Mouse (Mus musculus) limb, embryonic 13.5 days (tissue): ENCODE results near the gene Celf2. TPM values are rescaled to one million over a fixed set of nuclear protein-coding genes. Genes with fewer than 3 reads are reported as not detected.

Experiments
- ATAC-seq: fragments of 200-750 bp; cut with Nextera tagmentation; 2 replicates; pipeline ENCODE4 v1.8.0; 2017; ENCODE audit warnings: low read depth, moderate number of reproducible peaks, moderate TSS enrichment; ENCODE audit not compliant: low FRiP score
- H3K27ac ChIP-seq: fragments of 300-500 bp; sonication (generic); 2 replicates; pipeline ENCODE4 v1.5.1; 2015; ENCODE audit warnings: inconsistent platforms, mild to moderate bottlenecking, moderate library complexity
- H3K27me3 ChIP-seq: fragments of 300-500 bp; sonication (generic); 2 replicates; pipeline ENCODE4 v1.6.1; 2015; ENCODE audit warnings: mild to moderate bottlenecking, inconsistent platforms
- H3K36me3 ChIP-seq: fragments of 300-500 bp; sonication (generic); 2 replicates; pipeline ENCODE4 v1.6.1; 2015; ENCODE audit warnings: inconsistent platforms, mild to moderate bottlenecking, moderate library complexity
- H3K4me1 ChIP-seq: fragments of 300-500 bp; sonication (generic); 2 replicates; pipeline ENCODE4 v1.6.1; 2015; ENCODE audit warnings: inconsistent platforms
- H3K4me2 ChIP-seq: fragments of 300-500 bp; sonication (generic); replicated peaks from 2 replicates; pipeline ENCODE4 v1.6.1; 2015; ENCODE audit warnings: inconsistent platforms, mild to moderate bottlenecking, moderate library complexity
- H3K4me3 ChIP-seq: fragments of 300-500 bp; sonication (generic); 2 replicates; pipeline ENCODE4 v1.5.1; 2015; ENCODE audit warnings: moderate library complexity, mild to moderate bottlenecking, inconsistent platforms
- H3K9ac ChIP-seq: fragments of 300-500 bp; sonication (generic); 2 replicates; pipeline ENCODE4 v1.6.1; 2015; ENCODE audit warnings: mild to moderate bottlenecking, inconsistent platforms
- H3K9me3 ChIP-seq: fragments of 300-500 bp; sonication (generic); 2 replicates; pipeline ENCODE4 v1.6.1; 2016; ENCODE audit warnings: inconsistent platforms
- WGBS: fragments of 180-500 bp; shearing (Covaris S2); methylation state at CpG from one replicate; pipeline ENCODE4 v1.1.7; 2015; 5-methylcytosine and 5-hydroxymethylcytosine counted together
- polyA plus RNA-seq: library from polyadenylated mRNA; unstranded; fragments of >200 nt; fragmentation: Nextera tagmentation; extraction: Ambion mirVana; gene quantifications from 2 replicates; pipeline ENCODE4 v1.2.1, GENCODE M21; 2015

Celf2 gene
- polyA plus RNA-seq, 1 experiment from 2014 or later: 68.8 TPM

DNA sequence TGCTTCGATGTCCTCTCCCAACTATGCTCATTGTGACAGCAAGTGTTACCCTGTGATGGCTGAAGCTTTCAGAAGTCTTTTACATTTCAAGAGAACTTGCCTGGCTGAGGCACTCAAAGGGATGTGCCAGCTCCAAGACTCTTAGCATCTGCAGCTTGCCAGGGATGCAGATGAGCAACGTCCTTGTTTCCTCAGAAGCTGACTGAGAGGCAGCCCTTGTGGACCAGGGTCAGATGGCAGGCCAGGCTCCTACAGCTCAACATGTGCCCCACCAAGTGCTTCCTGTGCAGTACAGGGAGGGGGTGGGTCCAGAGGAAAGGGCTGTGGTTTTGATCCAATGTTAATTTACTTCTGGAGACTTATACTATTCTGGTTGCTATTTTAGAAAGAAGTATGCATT is 285.8 kb downstream of the Celf2 start:
- ATAC-seq: no peak
- no peaks in the 10 kb centered on the region for H3K4me1 ChIP-seq

DNA sequence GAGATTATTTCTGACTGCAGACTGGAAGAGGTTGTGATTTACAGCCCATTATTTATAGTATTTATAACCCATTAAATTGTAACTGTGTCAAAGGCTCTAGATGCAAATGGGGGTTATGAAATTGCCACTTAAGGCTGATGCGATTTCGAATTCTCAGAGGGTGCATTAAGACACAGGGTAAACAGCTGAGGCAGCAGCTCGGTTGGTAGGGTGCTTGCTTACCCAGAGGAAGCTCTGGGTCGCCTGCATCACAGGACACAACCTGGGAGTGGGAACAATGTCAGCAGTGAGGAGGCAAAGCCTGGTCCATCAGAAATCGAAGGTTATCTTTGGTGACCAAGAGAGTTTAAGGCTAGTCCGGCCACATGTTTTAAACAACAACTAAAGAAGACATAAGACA is 286.5 kb downstream of the Celf2 start:
- Histone ChIP-seq H3K9ac (no peak overlapping the region), H3K4me3 (no peak overlapping the region), H3K36me3 (no peaks in the 10 kb centered on the region), H3K4me2 (no peak overlapping the region), H3K4me1 (no peaks in the 10 kb centered on the region), H3K9me3 (no peaks in the 10 kb centered on the region), H3K27ac (no peak overlapping the region), H3K27me3 (no peaks in the 10 kb centered on the region)
- WGBS: 68% methylated on average over 6 of the region's 6 CpGs
- ATAC-seq: no peak

More for the DNA sequence above, 285.8 kb downstream of the Celf2 start:
- no peaks in the 10 kb centered on the region for H3K36me3 ChIP-seq
- no peaks in the 10 kb centered on the region for H3K9me3 ChIP-seq
- H3K4me3 ChIP-seq: no peak overlapping the region
- H3K4me2 ChIP-seq: no peak overlapping the region
- no peaks in the 10 kb centered on the region for H3K27me3 ChIP-seq
- H3K9ac ChIP-seq: no peak overlapping the region
- H3K27ac ChIP-seq: no peak overlapping the region
- 49% methylated on average over 2 of the region's 2 CpGs for WGBS

DNA sequence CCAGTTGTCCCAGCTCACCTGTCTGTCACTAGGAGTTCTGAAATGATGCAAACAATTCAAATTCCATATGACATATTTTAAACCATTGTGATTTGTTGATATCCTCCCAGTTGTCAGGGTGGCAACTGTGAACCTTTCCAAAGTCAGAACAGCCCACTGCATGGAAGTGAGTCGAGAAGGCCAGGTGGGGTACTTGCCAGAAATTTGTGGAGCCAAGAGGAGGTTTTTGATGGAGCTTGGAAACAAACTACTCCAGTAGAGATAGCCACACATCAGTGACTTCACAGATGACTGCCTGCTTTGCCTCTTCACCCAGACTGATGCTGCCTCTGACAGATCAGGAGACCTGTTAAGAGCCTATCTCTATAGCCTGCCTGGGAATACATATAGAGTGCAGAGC is 287.5 kb downstream of the Celf2 start:
- no peak for ATAC-seq
- no peak overlapping the region for H3K4me2 ChIP-seq

DNA sequence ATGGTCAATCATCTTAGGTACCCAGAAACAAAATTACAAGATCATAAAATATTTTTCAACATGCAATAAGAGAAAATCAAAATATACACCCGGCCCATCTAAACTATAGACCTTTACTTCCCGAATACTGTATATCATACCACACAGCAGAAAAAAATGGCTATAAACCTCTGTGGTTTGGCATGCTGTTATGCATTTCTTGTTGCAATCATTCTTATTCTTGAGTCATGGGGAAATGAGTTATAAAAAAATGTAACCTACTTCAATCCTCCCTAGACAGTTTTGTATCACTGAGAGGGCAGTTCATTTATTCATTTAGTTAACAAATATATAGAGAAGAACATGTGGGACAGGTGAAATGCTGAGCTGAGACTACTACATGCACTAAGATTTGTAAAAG is 291.3 kb downstream of the Celf2 start:
- Histone ChIP-seq H3K9ac (no peak overlapping the region), H3K36me3 (no peaks in the 10 kb centered on the region), H3K4me1 (no peaks in the 10 kb centered on the region), H3K4me2 (no peak overlapping the region), H3K9me3 (no peaks in the 10 kb centered on the region), H3K27me3 (no peaks in the 10 kb centered on the region), H3K27ac (no peak overlapping the region), H3K4me3 (no peak overlapping the region)
- WGBS: 84% methylated on average over 2 of the region's 2 CpGs
- ATAC-seq: no peak

More for the DNA sequence above, 287.5 kb downstream of the Celf2 start:
- H3K27ac ChIP-seq: no peak overlapping the region
- 86% methylated on average over 1 of the region's 1 CpGs for WGBS
- no peaks in the 10 kb centered on the region for H3K36me3 ChIP-seq
- no peak overlapping the region for H3K4me3 ChIP-seq
- no peak overlapping the region for H3K9ac ChIP-seq
- no peaks in the 10 kb centered on the region for H3K9me3 ChIP-seq
- H3K27me3 ChIP-seq: no peaks in the 10 kb centered on the region
- no peaks in the 10 kb centered on the region for H3K4me1 ChIP-seq

DNA sequence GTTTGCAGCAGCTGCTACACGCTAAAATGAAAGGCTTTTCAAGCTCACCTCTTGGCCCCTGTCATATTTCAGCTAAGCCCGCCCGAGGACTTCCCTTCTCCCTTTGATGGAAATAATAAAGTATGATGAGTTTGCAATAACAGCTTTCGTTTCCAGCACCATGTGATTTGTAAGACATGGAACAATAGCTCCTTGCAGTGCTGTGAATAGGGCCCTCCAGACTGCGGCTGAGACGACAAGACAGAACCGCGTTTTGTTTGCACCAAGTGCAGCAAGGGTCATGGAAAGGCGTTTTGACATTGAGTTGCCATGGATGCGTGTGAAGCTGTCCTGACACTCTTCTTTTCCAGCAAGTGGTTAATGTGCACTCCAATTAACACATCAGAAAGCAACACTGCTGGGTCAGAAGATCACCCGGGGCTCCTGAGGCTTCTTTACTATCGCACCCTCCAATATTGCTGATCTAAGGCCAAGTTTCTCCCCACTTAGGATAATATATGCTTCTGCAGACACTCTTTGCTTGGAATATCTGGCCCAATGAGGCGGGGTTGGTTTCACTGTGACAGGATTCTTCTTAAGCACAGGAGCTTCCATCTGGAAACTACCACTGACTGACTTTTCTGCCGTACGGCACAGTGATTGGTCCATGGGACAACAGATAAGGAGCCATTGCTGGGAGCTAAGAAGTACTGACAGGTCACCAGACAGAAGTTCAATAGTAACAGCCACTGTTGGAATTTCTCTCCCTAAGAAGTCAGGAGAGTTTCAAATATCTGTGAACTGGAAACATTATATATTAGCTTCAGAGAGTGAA is 301.5 kb downstream of the Celf2 start:
- no peak for ATAC-seq
- no peak overlapping the region for H3K4me2 ChIP-seq
- no peaks in the 10 kb centered on the region for H3K4me1 ChIP-seq
- H3K27ac ChIP-seq: no peak overlapping the region
- no peaks in the 10 kb centered on the region for H3K27me3 ChIP-seq
- WGBS: 74% methylated on average over 15 of the region's 15 CpGs
- H3K36me3 ChIP-seq: no peaks in the 10 kb centered on the region
- no peak overlapping the region for H3K4me3 ChIP-seq
- no peaks in the 10 kb centered on the region for H3K9me3 ChIP-seq
- no peak overlapping the region for H3K9ac ChIP-seq

DNA sequence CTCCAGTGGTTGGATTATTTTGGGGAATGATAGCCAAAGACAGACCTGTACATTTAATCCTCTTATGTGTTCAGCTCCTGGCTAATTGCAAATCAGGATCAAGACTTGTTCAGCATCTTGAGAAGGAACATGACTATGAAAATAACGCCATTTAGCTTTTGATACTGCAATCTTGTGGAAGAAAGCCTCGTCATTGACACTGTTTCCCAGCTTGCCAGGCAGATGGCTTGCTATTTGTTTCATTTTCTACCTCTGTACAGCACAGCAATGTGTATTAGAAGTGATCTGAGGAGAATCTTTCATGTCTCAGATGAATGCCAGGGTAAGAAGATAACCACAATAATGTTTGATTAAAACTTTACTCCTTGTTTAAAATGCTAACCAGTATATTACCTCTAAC is 315.9 kb downstream of the Celf2 start:
- no peak overlapping the region for H3K27ac ChIP-seq
- ATAC-seq: no peak
- no peaks in the 10 kb centered on the region for H3K27me3 ChIP-seq
- H3K4me1 ChIP-seq: no peaks in the 10 kb centered on the region
- H3K4me3 ChIP-seq: no peak overlapping the region
- H3K36me3 ChIP-seq: no peaks in the 10 kb centered on the region
- no peak overlapping the region for H3K9ac ChIP-seq
- no peaks in the 10 kb centered on the region for H3K9me3 ChIP-seq
- WGBS: 83% methylated on average over 2 of the region's 2 CpGs
- no peak overlapping the region for H3K4me2 ChIP-seq

DNA sequence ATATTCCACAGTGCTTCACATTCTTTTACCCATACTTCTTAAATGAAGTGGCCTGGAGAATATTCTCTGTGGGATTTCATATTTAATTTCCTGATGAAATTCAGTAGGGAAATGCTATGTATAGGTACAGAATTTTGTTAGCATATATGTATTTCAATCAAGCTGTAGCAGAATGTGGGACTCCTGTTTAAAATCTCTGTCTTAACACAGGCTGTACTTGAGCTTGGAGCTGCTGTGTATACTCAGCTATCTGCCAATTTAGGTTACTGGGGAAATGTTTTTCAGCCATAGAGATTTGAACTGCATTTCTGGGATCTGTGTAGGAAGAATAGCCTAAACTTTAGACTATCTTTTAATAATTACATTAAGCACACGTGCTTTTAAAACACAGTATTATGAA is 330.2 kb downstream of the Celf2 start:
- no peak for ATAC-seq
- Histone ChIP-seq H3K4me3 (no peak overlapping the region), H3K4me2 (no peak overlapping the region), H3K27ac (no peak overlapping the region), H3K4me1 (no peaks in the 10 kb centered on the region), H3K27me3 (no peaks in the 10 kb centered on the region), H3K36me3 (no peaks in the 10 kb centered on the region), H3K9ac (no peak overlapping the region), H3K9me3 (no peaks in the 10 kb centered on the region)
- WGBS: 83% methylated on average over 1 of the region's 1 CpGs

DNA sequence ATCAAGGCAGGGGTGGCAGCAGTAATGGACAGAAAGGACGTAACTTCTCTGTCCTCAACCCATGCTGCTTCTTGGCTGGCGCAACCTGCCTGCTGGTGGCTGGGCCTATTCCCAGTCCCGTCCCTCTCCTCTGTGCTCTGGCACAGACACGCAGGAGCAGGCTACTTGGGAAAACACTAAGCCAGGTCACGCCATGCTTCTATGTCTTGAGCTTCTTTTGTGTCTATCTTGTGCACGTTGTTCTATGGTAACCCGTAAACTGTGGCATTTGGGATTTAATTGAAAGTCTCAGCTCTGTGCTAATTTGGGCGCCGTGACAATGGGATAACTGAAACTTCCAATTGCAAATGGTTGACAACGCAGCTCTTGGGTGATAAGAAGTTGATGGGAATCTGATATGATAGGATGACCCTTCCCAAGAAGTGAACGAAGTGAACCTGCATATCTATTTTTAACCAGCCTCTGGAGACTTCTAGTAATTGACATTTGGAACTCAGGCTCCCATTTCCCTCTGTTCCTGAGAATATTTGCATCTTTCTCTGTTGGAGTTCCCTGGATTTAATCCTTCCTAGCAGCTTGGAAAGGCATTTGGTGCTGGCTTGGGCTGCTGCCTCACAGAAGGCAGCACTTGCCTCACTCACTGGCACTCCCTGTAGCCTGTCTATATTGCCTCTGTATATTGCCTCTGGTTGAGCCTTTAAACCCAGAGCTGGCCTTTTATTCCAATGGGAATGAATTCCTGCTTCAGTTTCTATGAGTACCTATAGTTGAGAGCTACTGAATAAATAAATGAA is 335.9 kb downstream of the Celf2 start:
- no peaks in the 10 kb centered on the region for H3K9me3 ChIP-seq
- no peaks in the 10 kb centered on the region for H3K36me3 ChIP-seq
- H3K4me1 ChIP-seq: no peaks in the 10 kb centered on the region
- no peak overlapping the region for H3K9ac ChIP-seq
- no peak overlapping the region for H3K27ac ChIP-seq
- no peaks in the 10 kb centered on the region for H3K27me3 ChIP-seq
- WGBS: 82% methylated on average over 11 of the region's 11 CpGs
- H3K4me2 ChIP-seq: no peak overlapping the region
- no peak overlapping the region for H3K4me3 ChIP-seq
- ATAC-seq: no peak

DNA sequence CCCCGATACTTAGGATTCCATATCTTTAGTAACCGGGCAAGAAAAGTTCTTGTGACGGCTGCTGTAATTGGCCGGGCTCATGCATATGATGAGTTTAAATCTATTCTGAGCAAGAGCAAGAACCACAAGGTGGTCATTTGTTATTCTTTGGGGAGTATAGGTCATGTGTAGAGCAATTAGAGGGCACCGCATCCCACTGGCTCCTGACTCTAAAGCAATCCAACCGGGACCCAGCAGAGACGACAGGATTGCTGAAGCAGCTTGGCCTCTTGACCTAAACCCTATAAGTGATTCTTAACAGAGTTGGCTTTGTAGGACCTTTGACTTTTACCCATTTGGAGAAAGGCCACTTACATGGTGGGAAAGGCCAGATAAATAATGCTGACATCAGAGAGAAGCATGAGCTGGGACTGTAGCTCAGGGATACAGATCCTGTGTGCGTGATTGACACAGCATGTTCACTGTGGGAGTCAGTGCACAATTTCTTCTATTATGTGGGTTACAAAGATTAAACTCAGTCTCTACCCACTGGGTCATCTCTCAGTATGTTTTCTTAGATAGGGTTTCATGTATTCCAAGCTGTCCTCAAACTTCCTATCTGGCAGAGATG is 338.2 kb downstream of the Celf2 start:
- H3K9ac ChIP-seq: no peak overlapping the region
- no peak for ATAC-seq
- 68% methylated on average over 8 of the region's 8 CpGs for WGBS
- H3K27ac ChIP-seq: no peak overlapping the region
- H3K36me3 ChIP-seq: no peaks in the 10 kb centered on the region
- H3K4me3 ChIP-seq: no peak overlapping the region
- no peaks in the 10 kb centered on the region for H3K9me3 ChIP-seq
- H3K27me3 ChIP-seq: no peaks in the 10 kb centered on the region
- no peaks in the 10 kb centered on the region for H3K4me1 ChIP-seq
- no peak overlapping the region for H3K4me2 ChIP-seq

DNA sequence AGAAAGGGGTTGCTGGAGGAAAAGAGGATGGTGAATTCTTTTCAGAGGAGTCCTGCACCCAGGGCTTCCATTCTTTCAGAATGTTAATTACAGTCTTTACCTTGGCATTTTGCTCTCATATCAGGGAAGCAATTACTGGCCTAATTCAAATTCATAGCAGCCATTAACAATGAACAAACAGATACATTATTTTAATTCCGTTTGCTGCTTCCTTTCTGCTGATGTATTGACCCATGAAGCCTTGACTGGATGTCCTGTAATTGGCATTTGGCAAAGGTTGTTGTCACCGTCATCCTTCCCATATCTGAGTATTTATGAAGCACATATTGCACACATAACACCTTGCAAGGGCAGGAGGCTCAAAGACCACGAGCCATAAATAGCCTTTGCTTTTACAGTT is 343.6 kb downstream of the Celf2 start:
- H3K27ac ChIP-seq: no peak overlapping the region
- no peak for ATAC-seq
- H3K9ac ChIP-seq: no peak overlapping the region
- H3K4me1 ChIP-seq: no peaks in the 10 kb centered on the region
- no peak overlapping the region for H3K4me3 ChIP-seq
- 67% methylated on average over 3 of the region's 3 CpGs for WGBS
- peaks cover 2% of the 10 kb centered on the region; the same call in 1 of the 2 replicates for H3K27me3 ChIP-seq
- no peaks in the 10 kb centered on the region for H3K36me3 ChIP-seq
- no peaks in the 10 kb centered on the region for H3K9me3 ChIP-seq
- H3K4me2 ChIP-seq: no peak overlapping the region

DNA sequence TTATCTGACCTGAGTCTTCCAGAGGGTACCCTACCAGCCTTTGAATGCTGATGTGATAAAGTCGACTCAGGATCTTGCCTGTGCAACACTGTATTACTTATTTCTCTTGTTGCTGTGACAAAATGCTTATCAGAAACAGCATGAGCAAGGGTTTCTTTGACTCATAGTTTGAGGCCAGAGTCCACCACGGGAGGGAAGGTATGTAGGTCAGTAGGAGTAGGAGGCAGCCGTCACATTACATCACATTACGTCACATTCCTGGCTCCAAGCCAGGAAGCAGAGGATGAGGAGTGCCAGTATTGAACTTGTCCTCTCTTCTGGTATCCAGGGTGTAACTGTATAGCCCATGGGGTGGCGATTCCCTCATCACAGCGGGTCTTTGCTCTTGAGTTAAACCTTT is 349.3 kb downstream of the Celf2 start:
- peaks cover 15% of the 10 kb centered on the region for H3K27me3 ChIP-seq
- H3K27ac ChIP-seq: no peak overlapping the region
- WGBS: 62% methylated on average over 6 of the region's 6 CpGs
- H3K9ac ChIP-seq: no peak overlapping the region
- H3K36me3 ChIP-seq: no peaks in the 10 kb centered on the region
- peaks cover 4% of the 10 kb centered on the region for H3K4me1 ChIP-seq
- no peak for ATAC-seq
- no peak overlapping the region for H3K4me2 ChIP-seq
- H3K9me3 ChIP-seq: no peaks in the 10 kb centered on the region
- H3K4me3 ChIP-seq: no peak overlapping the region

DNA sequence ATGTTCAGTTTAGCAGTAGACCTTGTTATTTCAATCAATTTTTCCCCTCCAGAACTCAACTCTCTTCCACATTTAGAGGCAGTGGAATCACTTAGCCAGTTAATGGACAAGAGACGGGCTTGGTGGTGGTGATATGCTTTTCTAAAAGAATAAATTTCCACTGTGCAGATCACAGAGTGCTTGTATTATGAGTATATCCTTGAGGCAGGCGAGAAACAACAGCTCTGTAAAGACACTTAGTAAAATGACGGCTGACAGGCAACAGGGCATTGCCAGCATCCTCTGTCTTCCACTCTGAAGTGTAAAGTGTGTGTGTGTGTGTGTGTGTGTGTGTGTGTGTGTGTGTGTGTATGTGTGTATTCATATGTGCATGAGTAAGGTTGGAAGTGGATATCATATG is 362.1 kb downstream of the Celf2 start:
- no peaks in the 10 kb centered on the region for H3K27me3 ChIP-seq
- WGBS: 58% methylated on average over 3 of the region's 3 CpGs
- H3K4me1 ChIP-seq: no peaks in the 10 kb centered on the region
- no peak overlapping the region for H3K27ac ChIP-seq
- no peak overlapping the region for H3K4me3 ChIP-seq
- no peaks in the 10 kb centered on the region for H3K36me3 ChIP-seq
- no peak for ATAC-seq
- no peak overlapping the region for H3K9ac ChIP-seq
- H3K9me3 ChIP-seq: no peaks in the 10 kb centered on the region
- H3K4me2 ChIP-seq: no peak overlapping the region
